Mouse (Mus musculus) liver, embryonic 14.5 days (tissue): ENCODE data around the gene 2310011J03Rik.

Experiments used
- CTCF ChIP-seq: IDR thresholded peaks from 2 replicates; pipeline ENCODE4 v1.5.1; 2016; ENCODE audit warnings: antibody characterized with exemption, low read depth, control low read depth
- EP300 ChIP-seq: IDR thresholded peaks from 2 replicates; pipeline ENCODE4 v1.6.1; 2016; ENCODE audit warnings: antibody characterized with exemption, low read depth

GRCm38 (mm10) chr10:80296824-80297223 is 23.5 kb downstream of the 2310011J03Rik start:
- TF ChIP-seq CTCF, result no peak
- TF ChIP-seq EP300, result no peak
